Mouse (Mus musculus): ENCODE results near the gene Csf1.

- TF ChIP-seq CTCF (IDR thresholded peaks at IDR 0.05; ENCODE audit: insufficient read depth, low read depth, low read length) (no peak), POLR2A (IDR thresholded peaks at IDR 0.05; ENCODE audit: insufficient read depth, low read depth, low read length) (no peak)
Observed at GRCm38 (mm10) chr3:107751607-107752006, 8.7 kb downstream of the Csf1 start.

Data from olfactory bulb, adult 2 months (tissue).